Mouse (Mus musculus) kidney, postnatal 0 days (tissue): ENCODE measurements around the gene Asic2. TPM values are rescaled to one million over a fixed set of nuclear protein-coding genes. Genes with fewer than 3 reads are reported as not detected.
A peak's percentile ranks its signal among the peaks of the same experiment; 100 is the strongest.

Source experiments
- ATAC-seq: fragments of 200-750 bp; cut with Nextera tagmentation; replicated peaks from 2 replicates; pipeline ENCODE4 v1.8.0; 2017; ENCODE audit warnings: low read depth, moderate number of reproducible peaks, moderate TSS enrichment, moderate library complexity; ENCODE audit not compliant: low FRiP score
- DNase-seq: peaks from one replicate; pipeline ENCODE4 v3.0.0-alpha.2; 2016; ENCODE audit warnings: low spot score
- H3K27ac ChIP-seq: fragments of 300-500 bp; sonication (generic); 2 replicates; pipeline ENCODE4 v1.5.1; 2014; ENCODE audit warnings: mild to moderate bottlenecking
- H3K27me3 ChIP-seq: fragments of 300-500 bp; sonication (generic); 2 replicates; pipeline ENCODE4 v1.6.1; 2014; ENCODE audit warnings: low read length, mixed read lengths; ENCODE audit not compliant: insufficient read depth
- H3K36me3 ChIP-seq: fragments of 300-500 bp; sonication (generic); 2 replicates; pipeline ENCODE4 v1.6.1; 2014; ENCODE audit warnings: low read length, mixed read lengths; ENCODE audit not compliant: insufficient read depth
- H3K4me1 ChIP-seq: fragments of 300-500 bp; sonication (generic); replicated peaks from 2 replicates; pipeline ENCODE4 v1.6.1; 2014; ENCODE audit warnings: antibody characterized with exemption, low read length, mixed read lengths; ENCODE audit not compliant: insufficient read depth
- H3K4me2 ChIP-seq: fragments of 300-500 bp; sonication (generic); 2 replicates; pipeline ENCODE4 v1.6.1; 2014; ENCODE audit warnings: mild to moderate bottlenecking, low read length, moderate library complexity, mixed read lengths
- H3K4me3 ChIP-seq: fragments of 300-500 bp; sonication (generic); replicated peaks from 2 replicates; pipeline ENCODE4 v1.5.1; 2014; ENCODE audit warnings: low read depth, low read length
- H3K9ac ChIP-seq: fragments of 300-500 bp; sonication (generic); 2 replicates; pipeline ENCODE4 v1.6.1; 2014; ENCODE audit warnings: low read depth, low read length
- H3K9me3 ChIP-seq: fragments of 300-500 bp; sonication (generic); replicated peaks from 2 replicates; pipeline ENCODE4 v1.6.1; 2016; ENCODE audit warnings: low read length, inconsistent platforms, mixed read lengths
- CTCF ChIP-seq: IDR thresholded peaks from 2 replicates; pipeline ENCODE4 v1.5.1; 2016; ENCODE audit warnings: antibody characterized with exemption, low read depth, mild to moderate bottlenecking, moderate library complexity
- WGBS: fragments of 180-500 bp; shearing (Covaris S2); extraction: QIAGEN DNeasy Blood & Tissue Kit; methylation state at CpG from one replicate; pipeline ENCODE4 v1.1.7; 2014; 5-methylcytosine and 5-hydroxymethylcytosine counted together
- polyA plus RNA-seq: library from polyadenylated mRNA; unstranded; fragments of >200 nt; fragmentation: Nextera tagmentation; extraction: Ambion mirVana; gene quantifications from 2 replicates; pipeline ENCODE4 v1.2.1, GENCODE M21; 2015

Asic2 gene
- polyA plus RNA-seq, 1 experiment from 2014 or later = 2.6 TPM

DNA sequence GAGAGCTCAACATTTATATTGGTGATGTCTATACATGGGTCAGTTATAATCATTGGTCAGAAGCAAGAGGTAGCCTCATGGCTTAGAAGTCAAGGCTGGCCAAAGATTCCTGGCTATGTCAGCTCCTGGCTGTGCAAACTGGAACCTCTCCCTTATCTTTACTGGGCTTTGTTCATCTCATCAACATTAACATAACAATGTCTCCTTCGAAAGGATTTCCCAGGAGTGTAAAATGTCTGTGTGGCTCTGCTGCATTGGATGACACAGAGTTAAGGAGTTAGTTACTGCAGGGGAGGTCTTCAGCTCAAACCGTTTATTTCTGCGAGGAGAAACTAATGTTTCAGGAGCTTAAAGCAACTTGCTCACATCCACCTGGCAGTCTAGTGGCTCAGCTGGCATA is 926.6 kb downstream of the Asic2 start:
- Histone ChIP-seq H3K9ac (no peak overlapping the region), H3K4me2 (no peak overlapping the region), H3K9me3 (no peaks in the 10 kb centered on the region), H3K4me3 (no peak overlapping the region), H3K36me3 (no peaks in the 10 kb centered on the region), H3K4me1 (no peaks in the 10 kb centered on the region), H3K27me3 (no peaks in the 10 kb centered on the region), H3K27ac (no peak overlapping the region)
- ATAC-seq (no peak), DNase-seq (peak; percentile 8)
- TF ChIP-seq CTCF = no peak
- 21% methylated on average over 3 of the region's 3 CpGs for whole genome bisulfite sequencing

DNA sequence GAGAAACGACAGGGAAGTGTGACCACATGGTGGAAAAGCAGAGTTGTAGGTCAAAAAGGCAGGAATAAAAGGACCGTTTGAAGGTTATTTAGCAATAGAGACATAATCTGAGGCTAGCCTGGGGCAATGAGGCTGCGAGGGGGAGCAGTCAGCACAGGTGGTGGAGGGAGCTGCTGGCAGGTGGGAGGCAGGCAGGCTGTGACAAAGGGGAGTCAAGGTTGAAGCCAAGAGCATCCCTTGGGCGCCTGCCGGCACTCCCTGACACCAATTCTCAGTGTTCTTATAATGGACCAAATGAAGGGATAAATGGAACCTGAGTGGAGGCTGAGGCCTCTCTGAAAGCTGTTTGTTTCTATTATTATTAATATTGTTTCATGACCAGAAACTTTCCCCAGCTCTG is 928.3 kb downstream of the Asic2 start:
- Histone ChIP-seq H3K4me2 (no peak overlapping the region), H3K9ac (no peak overlapping the region), H3K9me3 (no peaks in the 10 kb centered on the region), H3K4me3 (no peak overlapping the region), H3K27ac (no peak overlapping the region), H3K4me1 (no peaks in the 10 kb centered on the region), H3K36me3 (no peaks in the 10 kb centered on the region), H3K27me3 (no peaks in the 10 kb centered on the region)
- TF ChIP-seq CTCF = no peak
- 57% methylated on average over 5 of the region's 5 CpGs for WGBS
- ATAC-seq (no peak), DNase-seq (no peak)

DNA sequence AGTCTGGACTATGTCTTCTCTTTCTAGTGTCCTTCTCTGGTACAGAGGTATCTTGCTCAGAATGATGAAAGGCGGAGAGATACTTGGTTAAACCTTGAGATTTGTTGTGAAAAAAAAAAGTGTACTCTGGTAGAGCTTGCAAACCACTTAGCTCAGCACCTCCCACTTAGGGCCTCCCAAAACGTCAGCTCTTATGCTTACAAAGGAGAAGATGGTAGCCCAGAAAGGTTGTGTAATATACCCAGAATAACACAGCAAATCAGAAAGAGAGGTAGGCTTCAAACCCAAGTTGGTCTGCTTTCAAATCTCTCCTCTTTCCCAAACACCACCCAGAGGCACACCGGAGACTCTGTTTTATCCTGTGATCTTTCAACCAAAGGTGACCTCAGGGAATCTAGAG is 936.1 kb downstream of the Asic2 start:
- Histone ChIP-seq H3K27ac (no peak overlapping the region), H3K9ac (no peak overlapping the region), H3K4me2 (no peak overlapping the region), H3K4me3 (no peak overlapping the region), H3K9me3 (no peaks in the 10 kb centered on the region), H3K4me1 (no peaks in the 10 kb centered on the region), H3K27me3 (no peaks in the 10 kb centered on the region), H3K36me3 (no peaks in the 10 kb centered on the region)
- ATAC-seq = no peak
- DNase-seq = no peak
- 79% methylated on average over 3 of the region's 3 CpGs for WGBS
- TF ChIP-seq CTCF = no peak

GRCm38 (mm10) chr11:81014776-81015175 is 953.5 kb downstream of the Asic2 start:
- Histone ChIP-seq H3K27ac (no peak overlapping the region), H3K36me3 (no peaks in the 10 kb centered on the region), H3K9ac (no peak overlapping the region), H3K27me3 (no peaks in the 10 kb centered on the region), H3K9me3 (no peaks in the 10 kb centered on the region), H3K4me3 (no peak overlapping the region), H3K4me2 (no peak overlapping the region), H3K4me1 (no peaks in the 10 kb centered on the region)
- ATAC-seq (no peak), DNase-seq (no peak)
- WGBS = 97% methylated on average over 8 of the region's 8 CpGs
- no peak for TF ChIP-seq CTCF

DNA sequence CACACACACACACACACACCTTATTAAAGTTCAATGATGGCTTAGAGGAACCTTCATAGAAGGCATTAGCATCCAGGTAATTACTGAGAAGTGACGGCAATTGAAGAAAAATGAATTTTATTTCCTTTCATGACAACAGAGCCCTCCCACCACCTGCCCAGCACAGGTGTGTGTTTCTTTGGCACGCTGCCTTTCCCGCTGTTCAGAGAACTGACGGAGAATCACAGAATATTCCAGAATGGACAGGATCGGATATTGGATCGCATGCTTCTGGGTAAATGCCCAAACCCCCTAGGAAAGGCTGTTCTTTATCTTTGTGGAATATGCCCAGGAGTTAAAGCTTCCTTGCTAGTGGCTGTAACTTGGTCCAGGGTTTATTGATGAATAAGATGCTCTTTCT is 954.8 kb downstream of the Asic2 start:
- H3K9ac ChIP-seq = no peak overlapping the region
- no peak for ATAC-seq
- no peaks in the 10 kb centered on the region for H3K9me3 ChIP-seq
- no peak overlapping the region for H3K4me3 ChIP-seq
- no peak for TF ChIP-seq CTCF
- WGBS = 93% methylated on average over 6 of the region's 6 CpGs
- no peaks in the 10 kb centered on the region for H3K4me1 ChIP-seq
- H3K36me3 ChIP-seq = no peaks in the 10 kb centered on the region
- no peak overlapping the region for H3K27ac ChIP-seq
- DNase-seq = no peak
- no peak overlapping the region for H3K4me2 ChIP-seq
- H3K27me3 ChIP-seq = no peaks in the 10 kb centered on the region

GRCm38 (mm10) chr11:81010766-81011165 is 957.5 kb downstream of the Asic2 start:
- 33% methylated on average over 7 of the region's 7 CpGs for WGBS

GRCm38 (mm10) chr11:81009366-81009765 is 958.9 kb downstream of the Asic2 start:
- no peak overlapping the region for H3K4me3 ChIP-seq
- H3K27ac ChIP-seq = no peak overlapping the region
- H3K36me3 ChIP-seq = no peaks in the 10 kb centered on the region
- no peak for TF ChIP-seq CTCF
- H3K27me3 ChIP-seq = no peaks in the 10 kb centered on the region
- H3K9ac ChIP-seq = no peak overlapping the region
- no peak overlapping the region for H3K4me2 ChIP-seq
- ATAC-seq (no peak), DNase-seq (no peak)
- 89% methylated on average over 12 of the region's 12 CpGs for WGBS
- no peaks in the 10 kb centered on the region for H3K4me1 ChIP-seq
- H3K9me3 ChIP-seq = no peaks in the 10 kb centered on the region

More at GRCm38 (mm10) chr11:81010766-81011165, 957.5 kb downstream of the Asic2 start:
- no peaks in the 10 kb centered on the region for H3K4me1 ChIP-seq
- DNase-seq (peak; percentile 11), ATAC-seq (no peak)
- no peak overlapping the region for H3K9ac ChIP-seq
- no peak overlapping the region for H3K4me2 ChIP-seq
- no peak for TF ChIP-seq CTCF
- H3K4me3 ChIP-seq = no peak overlapping the region
- no peak overlapping the region for H3K27ac ChIP-seq
- H3K9me3 ChIP-seq = no peaks in the 10 kb centered on the region
- H3K36me3 ChIP-seq = no peaks in the 10 kb centered on the region
- no peaks in the 10 kb centered on the region for H3K27me3 ChIP-seq
